Mouse (Mus musculus) spleen, embryonic (tissue): Measurements from ENCODE around the gene Gm20388.

Source experiments
- CTCF ChIA-PET: fragments of 350-600 bp; sonication (Branson Sonifier 250); formaldehyde crosslinking; loops from one replicate; lab custom pipeline; 2022; lab: Charles Lee

Gm20388 gene

GRCm38 (mm10) chr8:122114890-122115289 lies 2204.2 kb downstream of the Gm20388 start:
- CTCF ChIA-PET: no interaction called here

GRCm38 (mm10) chr8:122116716-122117357 lies 2206.2 kb downstream of the Gm20388 start:
- CTCF ChIA-PET: no interaction called here

DNA sequence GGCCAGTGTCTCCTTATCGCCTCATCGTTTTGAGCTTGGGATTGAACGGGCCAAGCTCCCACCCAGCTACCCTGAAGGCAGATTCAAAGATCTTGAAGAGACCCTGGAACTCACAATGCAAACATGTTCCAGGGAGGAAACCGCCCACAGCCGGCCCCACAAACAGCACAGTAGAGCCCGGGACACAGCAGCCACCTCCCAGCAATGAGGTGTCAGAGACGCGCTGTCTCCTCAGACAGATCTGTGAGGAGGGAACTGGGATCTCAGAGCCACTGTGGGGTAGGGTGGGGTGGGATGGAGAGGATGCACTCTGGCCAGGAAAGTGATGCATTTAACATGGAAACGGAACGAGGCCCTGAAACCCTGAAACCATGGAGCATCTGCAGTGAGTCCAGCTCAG lies 2207.5 kb downstream of the Gm20388 start:
- CTCF ChIA-PET: no interaction called here

- CTCF ChIA-PET: no interaction called here
Observed at GRCm38 (mm10) chr8:122118536-122118935, 2207.9 kb downstream of the Gm20388 start.

- CTCF ChIA-PET: no interaction called here
Observed at GRCm38 (mm10) chr8:122124326-122124725, 2213.7 kb downstream of the Gm20388 start.

GRCm38 (mm10) chr8:122126659-122127058 lies 2216.0 kb downstream of the Gm20388 start:
- CTCF ChIA-PET: no interaction called here

- CTCF ChIA-PET: no interaction called here
Observed at GRCm38 (mm10) chr8:122134121-122134529, 2223.5 kb downstream of the Gm20388 start.

DNA sequence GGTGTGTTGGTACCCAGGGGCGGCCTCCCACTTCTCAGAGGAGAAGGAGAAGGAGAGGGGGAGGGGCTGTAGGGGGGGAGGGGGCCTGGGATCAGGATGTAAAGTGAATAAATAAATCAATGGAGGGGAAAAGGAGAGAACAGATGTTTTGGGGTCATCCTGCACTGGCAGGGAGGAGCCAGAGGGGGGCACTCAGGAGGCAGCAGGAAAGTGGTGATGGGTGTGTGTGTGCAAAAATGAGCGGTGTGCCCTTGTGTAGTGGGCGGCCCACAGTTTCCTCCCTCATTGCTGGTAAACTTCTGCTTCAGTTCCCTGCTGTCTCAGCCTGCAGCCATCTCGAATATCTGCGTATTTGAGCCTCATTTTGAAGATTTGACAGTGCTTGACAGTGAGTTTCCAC lies 2224.9 kb downstream of the Gm20388 start:
- CTCF ChIA-PET: no interaction called here

- CTCF ChIA-PET: no interaction called here
Observed at GRCm38 (mm10) chr8:122139784-122140183, 2229.1 kb downstream of the Gm20388 start.

DNA sequence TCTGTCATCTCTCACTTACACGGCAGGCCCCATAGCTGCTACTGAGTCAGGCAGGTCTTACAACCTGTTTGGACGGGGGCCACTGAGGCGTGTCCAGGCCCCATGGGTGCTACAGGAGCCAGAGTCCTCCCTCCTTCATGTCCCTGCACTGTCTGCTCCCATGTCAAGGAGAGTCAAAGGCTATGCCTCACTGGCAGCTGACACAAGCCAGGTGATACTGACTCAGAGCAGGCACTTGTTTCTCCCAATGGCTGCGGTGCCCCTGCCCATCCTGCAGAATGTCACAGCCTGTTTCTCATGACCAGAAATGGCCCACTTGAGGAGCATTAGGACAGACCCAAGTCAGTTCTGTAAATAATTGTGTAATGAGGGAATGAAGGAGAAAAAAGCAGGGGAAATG lies 2229.8 kb downstream of the Gm20388 start:
- CTCF ChIA-PET: no interaction called here

- CTCF ChIA-PET: no interaction called here
Observed at GRCm38 (mm10) chr8:122142428-122142827, 2231.8 kb downstream of the Gm20388 start.

DNA sequence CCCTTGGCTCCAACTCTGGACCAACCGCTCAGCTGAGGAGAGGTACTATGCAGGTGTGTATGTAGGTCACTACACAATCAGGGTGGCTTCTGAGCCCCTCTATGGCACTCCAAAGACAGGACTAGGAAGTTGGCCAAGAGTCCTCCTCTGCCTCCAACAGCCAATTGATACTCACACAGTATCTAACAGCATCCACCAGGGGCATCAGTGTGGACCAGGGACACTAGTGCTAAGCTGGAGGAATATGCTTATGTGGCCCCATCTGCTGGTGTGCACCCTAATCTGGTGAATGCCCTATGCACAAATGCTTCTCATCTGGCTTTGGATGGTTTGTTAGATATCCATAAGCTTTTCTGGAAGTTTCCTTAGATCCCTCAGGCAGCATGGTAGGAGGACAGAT lies 2232.6 kb downstream of the Gm20388 start:
- CTCF ChIA-PET: no interaction called here

GRCm38 (mm10) chr8:122144729-122145311 lies 2234.2 kb downstream of the Gm20388 start:
- CTCF ChIA-PET: no interaction called here

GRCm38 (mm10) chr8:122149045-122149444 lies 2238.4 kb downstream of the Gm20388 start:
- CTCF ChIA-PET: no interaction called here

DNA sequence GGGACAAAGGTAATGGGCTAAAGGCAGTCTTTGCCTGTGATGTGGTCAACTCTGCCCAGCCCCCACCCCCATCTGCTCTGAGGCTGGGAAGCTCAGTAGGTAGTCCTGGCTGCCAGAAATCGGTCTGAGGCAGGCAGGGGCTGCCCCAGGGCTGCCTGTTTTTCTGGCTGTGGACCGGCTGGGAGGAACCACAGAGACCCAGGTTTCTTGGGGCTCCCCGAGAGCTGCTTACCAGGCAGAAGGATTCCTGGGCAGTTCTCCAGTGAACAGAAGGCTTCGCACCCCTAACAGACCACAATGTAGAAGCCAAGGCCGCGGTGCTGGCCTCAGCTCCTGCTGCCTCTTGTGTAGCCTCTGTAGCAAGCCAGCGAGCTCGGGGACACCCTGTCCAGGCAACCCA lies 2239.0 kb downstream of the Gm20388 start:
- CTCF ChIA-PET: no interaction called here

GRCm38 (mm10) chr8:122151541-122151940 lies 2240.9 kb downstream of the Gm20388 start:
- CTCF ChIA-PET: no interaction called here

DNA sequence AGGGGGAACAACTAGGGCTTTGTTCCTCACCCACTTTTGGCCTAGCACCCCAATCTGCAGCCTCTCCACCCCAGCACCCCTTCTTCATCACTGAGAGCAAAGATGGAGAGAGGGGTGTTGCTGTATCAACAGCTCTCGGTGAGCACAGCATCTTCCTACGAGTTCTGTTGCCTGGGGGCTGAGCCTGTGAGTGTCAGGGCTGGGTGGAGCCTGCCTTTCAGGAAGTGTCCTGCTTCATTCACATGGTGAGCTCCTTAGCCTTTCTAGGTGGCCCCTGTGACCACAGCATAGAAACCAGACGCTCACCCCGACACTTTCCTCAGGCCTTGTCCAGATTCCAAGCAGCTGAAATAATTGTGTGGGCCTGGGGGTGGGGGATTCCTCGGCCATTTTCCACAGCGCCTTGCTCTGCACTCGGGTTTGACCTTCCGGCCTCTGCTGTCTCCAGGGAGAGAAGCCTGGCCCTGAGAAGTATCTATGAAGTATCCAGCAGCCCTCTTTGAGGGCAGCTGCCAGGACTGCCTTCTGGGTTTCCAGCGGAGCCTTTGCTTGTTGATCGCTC lies 2244.5 kb downstream of the Gm20388 start:
- CTCF ChIA-PET: no interaction called here

- CTCF ChIA-PET: no interaction called here
Observed at GRCm38 (mm10) chr8:122155964-122156363, 2245.3 kb downstream of the Gm20388 start.

DNA sequence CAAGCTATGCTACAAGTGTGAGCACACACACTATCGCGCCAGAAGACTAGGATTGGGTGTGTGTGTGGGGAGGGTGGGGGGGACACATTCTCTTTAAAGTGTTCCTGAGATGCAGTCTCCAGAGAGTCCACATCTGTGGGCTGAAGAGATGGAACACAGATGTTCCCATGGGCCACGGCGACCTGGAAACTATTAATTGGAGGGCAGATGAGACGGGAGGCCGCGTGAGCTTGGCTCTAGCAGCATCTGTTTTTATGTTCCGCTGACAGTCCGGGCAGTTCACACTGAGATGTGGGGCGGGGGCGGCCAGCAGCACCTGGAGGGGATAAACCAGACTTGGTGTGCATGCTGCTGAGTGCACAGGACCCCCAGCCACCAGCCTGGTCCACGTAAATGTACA lies 2247.0 kb downstream of the Gm20388 start:
- CTCF ChIA-PET: no interaction called here

- CTCF ChIA-PET: no interaction called here
Observed at GRCm38 (mm10) chr8:122160165-122160564, 2249.5 kb downstream of the Gm20388 start.

DNA sequence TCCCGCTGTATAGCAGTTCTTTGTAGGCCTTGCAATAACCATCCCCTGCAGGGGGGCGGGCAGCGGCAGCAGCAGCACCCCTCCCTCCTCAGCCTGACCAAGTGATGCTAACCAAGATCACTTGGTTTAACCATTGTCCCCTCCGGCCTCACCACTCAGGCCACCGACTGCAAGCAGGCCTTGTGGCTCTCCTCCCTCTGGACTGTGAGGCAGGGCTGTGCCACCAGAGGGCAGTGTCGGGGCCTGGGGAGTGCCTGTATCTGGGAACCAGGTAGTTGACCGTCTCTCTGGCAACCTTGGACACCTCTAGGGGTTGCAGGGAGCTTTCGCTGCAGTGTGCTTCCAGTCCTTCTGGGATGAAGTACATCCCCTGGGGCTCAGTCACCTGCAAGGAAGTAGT lies 2252.4 kb downstream of the Gm20388 start:
- CTCF ChIA-PET: no interaction called here

DNA sequence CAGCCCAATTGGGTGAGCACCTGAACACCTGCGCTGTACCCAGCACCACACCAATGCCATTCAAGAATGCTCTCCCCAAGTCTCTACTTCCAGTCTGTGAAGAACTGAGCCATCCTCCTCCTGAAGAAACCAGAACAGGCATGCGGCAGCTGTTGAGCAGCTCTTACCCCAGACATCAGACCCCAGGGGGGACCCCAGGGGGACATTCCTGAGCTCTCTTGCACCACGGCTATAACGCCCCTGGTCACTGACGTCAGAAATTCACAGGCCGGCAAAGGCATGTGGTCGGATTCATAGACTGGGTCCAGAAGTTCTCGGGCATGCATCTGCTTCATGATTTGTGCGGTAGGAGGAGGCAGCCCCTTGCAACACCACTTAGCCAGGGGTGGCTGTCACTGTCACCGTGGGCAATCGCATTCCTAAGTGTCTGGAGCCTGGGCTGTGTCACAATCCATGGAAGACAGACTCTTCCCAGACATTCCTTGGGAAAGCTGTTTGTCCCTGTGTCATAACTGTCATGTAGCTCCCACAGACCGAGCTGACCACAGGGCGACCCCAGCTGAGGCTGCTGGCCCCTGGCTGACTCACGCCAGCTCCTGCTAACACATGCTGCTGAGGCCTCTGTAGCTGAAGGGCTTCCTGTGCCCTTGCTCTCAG lies 2256.7 kb downstream of the Gm20388 start:
- CTCF ChIA-PET: no interaction called here

GRCm38 (mm10) chr8:122169446-122169845 lies 2258.8 kb downstream of the Gm20388 start:
- CTCF ChIA-PET: no interaction called here
